ENCODE assay signal across 12 mouse cellular contexts in genomic region chr12:107056553-107056952, GRCm38 (mm10).
DNase-seq lines count a peak whose midpoint lies in the region; ATAC-seq lines count a peak whose summit lies in the region.
"Had no signal": no experiment of that assay in that cellular context is flagged by ENCODE, and none has a peak within 500 bp of the region (broad histone marks: within the 10 kb centered on the region; RNA-seq: fewer than 3 reads in every experiment).

No protein-coding gene starts in this region.

- WGBS in embryonic facial prominence, embryonic 10.5 days: 35% methylated on average over 5 of the region's 5 CpGs

- no peak overlapping the region for H3K27ac ChIP-seq in embryonic facial prominence, embryonic 10.5 days (replicated peaks)
- H3K27ac ChIP-seq: embryonic facial prominence, embryonic 15.5 days; liver, embryonic 13.5 days had no signal

- no peak overlapping the region for H3K4me3 ChIP-seq in embryonic facial prominence, embryonic 10.5 days
- H3K4me3 ChIP-seq: embryonic facial prominence, embryonic 15.5 days; liver, embryonic 13.5 days had no signal

- no peaks in the 10 kb centered on the region for H3K27me3 ChIP-seq in embryonic facial prominence, embryonic 10.5 days (replicated peaks; ENCODE audit: low read depth, poor library complexity, severe bottlenecking)
- H3K27me3 ChIP-seq: embryonic facial prominence, embryonic 15.5 days; liver, embryonic 13.5 days had no signal

- H3K4me1 ChIP-seq in embryonic facial prominence, embryonic 10.5 days: no peaks in the 10 kb centered on the region
- H3K4me1 ChIP-seq: embryonic facial prominence, embryonic 15.5 days; liver, embryonic 13.5 days had no signal

- H3K36me3 ChIP-seq in embryonic facial prominence, embryonic 10.5 days (replicated peaks): no peaks in the 10 kb centered on the region
- H3K36me3 ChIP-seq: embryonic facial prominence, embryonic 15.5 days; liver, embryonic 13.5 days had no signal

- H3K9me3 ChIP-seq in embryonic facial prominence, embryonic 10.5 days: no peaks in the 10 kb centered on the region
- H3K9me3 ChIP-seq: embryonic facial prominence, embryonic 15.5 days had no signal

- peak; percentile 22 for DNase-seq in CD4-positive, CD25-positive, alpha-beta regulatory T cell, adult 2 months (ENCODE audit: low read depth, low spot score)
- DNase-seq in kidney, adult 9 months: peak; percentile 1
- DNase-seq in kidney, postnatal 25 days: no peak
- peak; percentile 1 for DNase-seq in 3T3-L1 (ENCODE audit: low read depth, low spot score)
- peak; percentile 72 for DNase-seq in embryonic facial prominence, embryonic 10.5 days (ENCODE audit: low spot score)
- no peak for DNase-seq in spleen, postnatal 14 days (ENCODE audit: low spot score in 2 of 2)
- DNase-seq in c-Kit-positive CD71-positive TER-119-positive erythroid progenitor cells, embryonic 14.5 days (ENCODE audit: low spot score): no peak
- DNase-seq: heart, postnatal 36 days; liver, embryonic 13.5 days; midbrain, embryonic 14.5 days had no signal

- no peak for ATAC-seq in CD4-positive, CD25-positive, alpha-beta regulatory T cell, adult 4 months

Comparison
In these comparisons a context has a peak if more than half of its experiments do, and no peak if none do; other contexts are left out.
1. DNase-seq: peak in CD4-positive, CD25-positive, alpha-beta regulatory T cell, adult 2 months (single experiment), kidney, adult 9 months (single experiment), 3T3-L1 (single experiment) and embryonic facial prominence, embryonic 10.5 days (single experiment); none in kidney, postnatal 25 days (0 of 2), spleen, postnatal 14 days (0 of 2) and c-Kit-positive CD71-positive TER-119-positive erythroid progenitor cells, embryonic 14.5 days (single experiment).